Mouse (Mus musculus) monocyte, adult 5-6 weeks (primary cell): ENCODE data around the gene Ankrd13b. TPM values are rescaled to one million over a fixed set of nuclear protein-coding genes. Genes with fewer than 3 reads are reported as not detected.

Experiments
- ATAC-seq: fragments of 153-309, 156-312 bp; replicated peaks from 2 replicates; pipeline ENCODE4 v1.8.0; 2017; ENCODE audit warnings: mild to moderate bottlenecking; ENCODE audit not compliant: low TSS enrichment, insufficient number of reproducible peaks, severe bottlenecking, poor library complexity, low FRiP score
- total RNA-seq: library from RNA; stranded (forward); fragments of 200-1000, 200-491, 200-594 nt; gene quantifications from 3 replicates; pipeline ENCODE4 v1.2.3, GENCODE M21; 2017

Ankrd13b gene
- total RNA-seq, 1 experiment from 2014 or later, result not detected

DNA sequence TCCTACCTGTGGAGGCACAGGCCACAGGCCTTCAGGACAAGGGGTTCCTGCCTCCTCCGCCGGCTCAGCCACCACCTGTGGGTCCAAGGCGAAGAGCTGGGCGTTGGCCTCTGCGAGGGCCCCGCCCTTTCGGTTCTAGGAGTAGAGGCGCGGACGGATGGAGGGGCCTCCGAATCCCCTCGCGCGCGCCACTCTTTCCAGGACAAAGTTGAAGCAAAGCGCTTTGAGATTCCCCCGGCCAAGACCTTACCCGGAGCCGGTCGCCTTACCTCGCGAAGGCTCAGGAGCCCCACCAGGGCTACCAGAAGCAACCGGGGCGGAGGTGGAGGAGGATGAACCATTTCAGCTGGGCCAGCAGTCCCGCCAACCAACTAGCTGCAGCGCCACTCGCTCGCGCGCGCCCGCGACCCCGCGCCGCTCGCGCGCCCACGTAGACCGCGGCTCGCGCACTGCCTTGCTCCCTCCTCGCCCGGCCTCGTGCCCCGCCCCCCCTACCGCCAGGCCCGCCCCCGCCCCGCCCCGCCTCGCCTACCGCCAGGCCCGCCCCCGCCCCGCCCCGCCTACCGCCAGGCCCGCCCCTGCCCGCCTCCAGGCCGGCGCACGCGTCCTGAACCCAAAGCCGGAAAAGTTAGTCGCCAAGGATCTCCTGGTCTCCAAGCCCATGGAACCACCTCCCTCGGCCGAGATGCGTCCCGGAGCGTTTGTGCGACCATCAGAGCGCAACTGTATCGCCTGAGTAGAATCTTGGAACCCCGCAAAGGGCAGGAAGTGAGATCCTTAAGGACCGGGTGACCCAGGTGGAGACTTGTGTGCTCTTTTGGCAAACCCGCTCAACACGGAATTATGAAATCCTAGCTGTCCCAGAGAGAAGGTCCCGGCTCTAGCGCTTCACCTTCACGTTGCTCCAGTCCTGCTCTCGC lies 23.7 kb upstream of the Ankrd13b start:
- peak; percentile 32 for ATAC-seq

DNA sequence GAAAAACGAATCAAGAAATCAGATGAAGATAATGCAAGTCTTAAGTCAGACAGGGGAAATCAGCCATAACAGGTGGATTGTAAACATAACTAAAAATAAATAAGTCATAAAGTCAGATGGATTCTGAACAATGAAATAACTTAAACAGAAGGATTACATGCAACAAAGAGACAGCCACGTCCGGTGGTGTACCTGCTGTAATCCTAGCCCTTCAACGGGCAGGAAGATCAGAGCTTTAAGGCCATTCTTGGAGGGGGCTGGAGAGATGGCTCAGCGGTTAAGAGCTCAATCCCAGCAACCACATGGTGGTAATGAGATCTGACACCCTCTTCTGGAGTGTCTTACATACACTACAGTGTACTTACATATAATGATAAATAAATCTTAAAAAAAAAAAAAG lies 21.9 kb upstream of the Ankrd13b start:
- ATAC-seq, result no peak

DNA sequence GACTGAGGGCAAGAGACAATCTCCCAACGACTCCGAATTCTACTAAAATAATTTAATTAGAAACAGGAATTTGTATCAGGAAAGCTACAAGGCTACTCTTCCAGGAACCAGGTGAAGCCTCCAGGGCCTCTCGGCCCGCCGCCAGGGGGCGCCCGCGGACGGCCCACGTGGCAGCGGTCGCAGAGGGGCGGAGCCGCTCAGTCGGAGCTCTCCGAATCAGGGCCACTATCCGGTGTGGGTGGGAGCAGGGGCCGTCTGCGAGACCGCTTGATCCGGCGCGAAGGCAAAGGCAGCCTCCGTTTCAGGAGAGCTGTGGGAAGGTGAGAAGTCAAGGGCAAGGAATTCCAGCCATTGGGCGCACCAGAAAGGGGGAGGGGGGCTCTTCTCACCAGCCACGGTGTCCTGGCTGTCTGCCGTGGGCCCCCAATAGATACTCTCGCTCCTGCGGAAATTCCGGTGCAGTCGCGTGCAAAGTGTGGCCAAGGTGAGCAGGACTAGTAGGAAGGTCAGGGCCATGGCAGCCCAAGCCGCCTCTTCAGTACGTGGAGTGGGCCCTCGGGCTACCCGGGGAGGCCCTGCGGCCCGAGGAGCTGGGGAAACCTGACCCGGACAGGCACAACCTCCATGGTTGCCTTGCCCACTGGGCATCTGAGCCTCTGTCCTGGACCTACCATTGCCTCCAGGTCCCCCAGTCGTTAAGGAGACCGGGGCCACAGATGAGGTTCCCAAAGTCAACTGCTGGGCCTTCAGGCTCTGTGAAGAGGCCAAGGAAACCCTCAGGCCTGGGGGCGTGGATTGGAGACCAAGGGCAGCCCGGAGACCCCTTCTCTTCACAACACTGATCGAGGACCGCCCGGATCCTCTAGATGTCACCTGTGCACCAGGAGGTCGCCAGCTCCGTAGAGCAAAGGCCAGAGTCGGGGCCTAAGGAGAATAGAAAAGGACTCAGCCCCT lies 18.9 kb upstream of the Ankrd13b start:
- peak; percentile 38 for ATAC-seq

DNA sequence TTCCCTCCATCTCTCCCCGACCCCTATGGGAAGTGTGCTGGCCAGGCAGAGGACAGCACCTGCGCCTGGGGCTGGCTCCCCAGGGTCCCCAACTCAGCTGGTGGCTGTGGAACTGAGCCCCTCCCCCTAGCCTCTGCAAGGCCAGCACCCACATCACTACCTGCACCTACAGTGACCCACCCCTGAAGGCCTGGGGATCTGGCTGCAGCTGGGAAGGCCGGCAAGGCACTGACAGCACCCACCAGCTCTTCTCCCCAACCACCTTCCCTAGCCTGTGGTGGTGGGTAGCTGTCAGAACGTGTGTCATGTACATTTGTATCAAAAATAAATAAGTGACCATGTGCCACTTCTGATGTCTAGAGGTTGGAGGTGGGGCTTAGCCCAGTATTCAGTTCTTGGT lies 17.9 kb upstream of the Ankrd13b start:
- no peak for ATAC-seq

DNA sequence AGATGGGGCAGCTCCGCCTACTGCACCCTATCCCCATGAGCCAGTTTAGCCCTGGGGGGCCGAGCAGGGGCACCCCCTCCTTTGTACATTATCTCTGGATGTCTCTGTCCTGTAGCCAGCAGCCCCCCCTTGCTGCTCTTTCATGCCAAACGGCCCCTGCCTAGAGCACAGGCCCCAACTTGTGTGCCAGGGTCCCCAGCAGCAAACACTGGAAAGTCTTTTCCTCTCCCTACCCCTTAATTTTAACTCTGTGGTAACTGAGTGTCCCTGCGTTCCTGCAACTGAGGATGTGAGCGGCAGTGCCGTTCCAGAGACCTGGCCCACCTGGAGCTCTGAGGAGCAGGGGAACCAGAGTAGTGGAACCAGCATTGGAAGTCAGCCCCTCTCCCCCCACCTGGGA lies 17.5 kb upstream of the Ankrd13b start:
- no peak for ATAC-seq

DNA sequence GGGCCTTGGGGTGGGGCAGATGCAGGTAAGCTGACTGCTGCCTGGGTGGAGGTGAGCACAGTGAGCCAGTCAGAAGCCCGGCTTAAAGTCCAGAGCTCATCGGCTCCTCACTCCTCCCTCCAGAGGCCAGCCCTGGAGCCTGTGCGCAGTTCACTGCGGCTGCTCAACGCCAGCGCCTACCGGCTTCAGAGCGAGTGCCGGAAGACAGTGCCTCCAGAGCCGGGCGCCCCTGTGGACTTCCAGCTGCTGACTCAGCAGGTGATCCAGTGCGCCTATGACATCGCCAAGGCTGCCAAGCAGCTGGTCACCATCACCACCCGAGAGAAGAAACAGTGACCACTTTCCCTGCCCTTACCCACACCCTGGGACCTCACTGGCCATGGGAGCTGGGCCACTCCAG lies 16.8 kb upstream of the Ankrd13b start:
- ATAC-seq, result no peak

DNA sequence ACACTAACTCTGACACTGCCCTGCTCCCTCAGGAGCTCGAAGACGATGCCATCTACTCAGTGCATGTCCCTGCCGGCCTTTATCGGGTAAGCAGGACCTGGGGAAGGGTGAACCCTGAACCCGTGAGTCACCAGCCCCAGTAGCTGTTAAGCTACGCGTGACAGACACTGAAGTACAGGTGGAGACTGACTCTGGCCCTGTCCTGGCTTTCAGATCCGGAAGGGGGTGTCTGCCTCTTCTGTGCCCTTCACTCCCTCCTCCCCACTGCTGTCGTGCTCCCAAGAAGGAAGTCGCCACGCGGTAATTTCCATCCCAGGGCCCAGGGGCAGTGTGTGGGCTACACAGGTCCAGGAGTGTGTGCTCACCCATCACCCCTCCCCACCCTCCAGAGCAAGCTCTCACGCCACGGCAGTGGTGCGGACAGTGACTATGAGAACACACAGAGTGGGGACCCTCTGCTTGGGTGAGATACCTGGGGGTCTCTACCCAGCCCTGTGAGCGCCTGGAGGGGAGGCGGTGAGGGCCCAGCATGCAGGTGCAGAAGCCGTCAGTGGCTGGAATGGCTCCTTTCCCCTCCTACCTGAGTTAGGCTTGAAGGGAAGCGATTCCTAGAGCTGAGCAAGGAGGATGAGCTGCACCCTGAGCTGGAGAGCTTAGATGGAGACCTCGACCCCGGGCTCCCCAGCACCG lies 16.0 kb upstream of the Ankrd13b start:
- no peak for ATAC-seq

DNA sequence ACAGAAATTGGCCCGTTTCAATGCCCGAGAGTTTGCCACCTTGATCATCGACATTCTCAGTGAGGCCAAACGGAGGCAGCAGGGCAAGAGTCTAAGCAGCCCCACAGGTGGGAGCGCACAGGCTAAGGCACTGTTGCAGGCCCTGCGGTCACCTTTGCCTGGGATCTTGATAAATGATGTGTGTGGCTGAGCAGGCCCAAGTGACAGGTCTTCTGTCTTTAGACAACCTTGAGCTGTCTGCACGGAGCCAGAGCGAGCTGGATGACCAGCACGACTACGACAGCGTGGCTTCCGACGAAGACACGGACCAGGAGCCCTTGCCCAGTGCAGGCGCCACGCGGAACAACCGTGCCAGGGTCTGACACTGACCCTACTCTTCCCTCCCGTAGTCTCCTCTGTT lies 14.9 kb upstream of the Ankrd13b start:
- no peak for ATAC-seq

DNA sequence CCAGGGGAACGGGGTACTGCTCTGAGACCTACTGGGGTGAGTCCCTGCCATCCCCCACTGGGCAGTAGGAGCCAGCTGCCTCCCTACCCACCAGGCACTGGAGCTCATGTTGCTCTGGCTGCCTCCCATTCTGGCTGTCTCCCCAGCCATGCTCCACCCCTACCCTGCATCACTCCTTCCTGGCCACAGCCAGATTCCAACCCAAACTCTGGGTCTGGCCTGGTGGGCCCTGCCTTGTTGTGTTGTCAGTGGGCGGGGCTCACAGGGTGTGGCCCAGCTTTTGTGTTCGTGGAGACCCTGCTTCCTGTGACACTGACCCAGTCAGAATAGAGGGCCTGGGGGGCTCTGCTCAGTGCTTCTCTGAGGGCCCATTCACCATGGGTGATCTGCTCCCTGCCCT lies 14.0 kb upstream of the Ankrd13b start:
- ATAC-seq, result no peak

DNA sequence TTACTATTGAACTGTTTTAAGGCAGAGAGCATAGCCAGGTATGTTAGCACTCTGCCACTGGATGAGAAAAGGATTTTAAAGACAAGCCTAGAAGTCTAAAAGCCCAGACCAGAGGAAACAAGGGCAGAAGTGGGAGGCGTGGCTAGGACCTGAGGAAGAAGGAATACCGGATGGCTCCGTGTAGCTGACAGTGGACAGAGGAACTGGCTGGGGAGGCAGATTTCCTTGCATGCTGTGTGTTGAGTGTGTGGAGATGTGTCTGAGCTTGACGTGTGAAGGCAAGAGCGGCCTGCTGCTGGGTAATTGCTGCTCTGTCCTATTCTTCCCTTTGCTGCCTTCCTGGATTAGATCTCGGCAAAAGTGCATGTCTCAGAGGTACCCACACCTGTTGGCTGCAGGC lies 13.0 kb upstream of the Ankrd13b start:
- no peak for ATAC-seq

DNA sequence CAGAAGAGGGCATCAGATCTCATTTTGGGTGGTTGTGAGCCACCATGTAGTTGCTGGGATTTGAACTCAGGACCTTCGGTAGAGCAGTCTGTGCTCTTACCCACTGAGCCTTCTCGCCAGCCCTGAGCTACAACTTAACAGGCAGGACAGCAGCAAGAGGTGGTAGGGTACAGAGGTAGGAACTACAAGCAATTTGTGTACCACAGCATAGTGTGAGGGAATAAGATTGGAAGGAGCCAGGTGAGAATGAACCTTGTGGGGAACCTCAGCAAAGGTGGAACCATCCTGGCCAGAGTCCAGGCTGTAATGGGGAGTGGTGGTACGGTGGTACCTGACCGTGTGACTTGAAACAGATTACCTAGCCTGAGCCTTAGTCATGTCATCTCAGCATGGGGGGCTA lies 12.5 kb upstream of the Ankrd13b start:
- no peak for ATAC-seq

DNA sequence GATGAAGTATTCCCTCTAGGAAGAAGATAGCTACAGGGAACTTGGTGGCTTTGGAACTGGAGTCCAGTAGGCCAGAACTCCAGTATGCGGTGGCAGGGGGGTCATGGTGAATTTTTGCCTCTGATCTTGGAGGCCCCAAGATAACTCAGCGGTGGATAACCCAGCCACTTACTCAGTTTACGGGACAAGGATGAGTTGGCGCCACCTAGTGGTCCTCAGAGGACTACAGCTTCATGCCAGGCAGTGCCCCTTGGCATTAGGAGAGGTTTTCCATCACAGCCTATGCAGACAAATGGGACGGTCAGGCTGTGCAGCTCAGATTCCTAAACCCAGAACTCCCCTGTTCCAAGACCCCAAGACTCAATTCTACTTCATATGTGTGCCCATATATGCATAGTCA lies 11.9 kb upstream of the Ankrd13b start:
- peak; percentile 42 for ATAC-seq

DNA sequence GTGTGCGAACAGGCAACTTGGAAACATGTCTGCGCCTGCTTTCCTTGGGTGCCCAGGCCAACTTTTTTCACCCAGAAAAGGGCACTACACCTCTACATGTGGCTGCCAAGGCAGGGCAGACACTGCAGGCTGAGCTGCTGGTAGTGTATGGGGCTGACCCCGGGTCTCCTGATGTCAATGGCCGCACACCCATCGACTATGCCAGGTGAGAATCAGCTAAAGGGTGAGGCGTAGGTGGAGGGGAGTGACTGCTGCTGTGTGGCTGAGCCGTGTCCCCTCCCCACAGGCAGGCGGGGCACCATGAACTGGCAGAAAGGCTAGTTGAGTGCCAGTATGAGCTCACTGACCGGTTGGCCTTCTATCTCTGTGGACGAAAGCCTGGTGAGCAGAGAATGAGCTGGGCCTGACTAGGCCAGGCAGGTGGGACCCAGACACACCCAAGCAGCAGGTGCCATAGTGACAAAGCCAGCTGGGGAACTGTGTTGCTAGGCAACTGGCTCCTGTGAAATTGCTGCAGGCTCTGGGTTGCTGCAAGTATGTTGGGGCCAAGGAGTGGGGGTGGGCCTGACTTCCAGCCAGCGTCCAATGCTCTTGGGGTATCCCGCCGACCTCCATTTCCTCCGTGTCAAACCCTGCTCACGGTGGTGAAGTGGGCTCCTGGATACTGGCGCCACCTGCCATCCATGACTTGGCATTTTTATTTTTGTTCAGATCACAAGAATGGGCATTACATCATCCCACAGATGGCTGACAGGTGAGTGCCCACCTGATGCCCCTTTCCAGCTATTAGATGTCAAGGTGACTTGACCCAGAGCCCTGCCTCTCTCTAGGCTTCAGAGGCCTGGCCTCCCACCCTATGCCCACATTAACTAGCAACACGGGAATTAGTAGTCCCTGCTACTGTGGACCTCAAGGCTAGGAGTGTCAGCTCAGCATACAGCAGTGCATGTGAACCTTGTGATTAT lies 11.2 kb upstream of the Ankrd13b start:
- ATAC-seq, result no peak

DNA sequence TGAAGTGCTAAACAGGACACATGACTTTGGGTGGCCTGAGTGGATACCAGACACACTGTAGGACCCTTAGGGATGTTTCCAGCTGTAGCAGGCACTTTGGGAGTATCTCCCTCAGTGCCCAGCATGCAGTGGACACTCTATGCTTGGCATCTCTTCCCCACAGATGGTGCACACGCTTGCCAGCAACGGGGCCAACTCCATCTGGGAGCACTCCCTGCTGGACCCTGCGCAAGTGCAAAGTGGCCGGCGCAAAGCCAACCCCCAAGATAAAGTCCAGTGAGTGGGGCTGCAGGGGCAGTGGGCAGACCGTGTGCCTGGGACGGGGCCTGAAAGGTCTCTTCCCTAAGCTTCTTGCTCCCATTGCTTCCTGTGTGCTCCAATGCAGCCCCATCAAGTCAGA lies 9.9 kb upstream of the Ankrd13b start:
- ATAC-seq, result no peak

DNA sequence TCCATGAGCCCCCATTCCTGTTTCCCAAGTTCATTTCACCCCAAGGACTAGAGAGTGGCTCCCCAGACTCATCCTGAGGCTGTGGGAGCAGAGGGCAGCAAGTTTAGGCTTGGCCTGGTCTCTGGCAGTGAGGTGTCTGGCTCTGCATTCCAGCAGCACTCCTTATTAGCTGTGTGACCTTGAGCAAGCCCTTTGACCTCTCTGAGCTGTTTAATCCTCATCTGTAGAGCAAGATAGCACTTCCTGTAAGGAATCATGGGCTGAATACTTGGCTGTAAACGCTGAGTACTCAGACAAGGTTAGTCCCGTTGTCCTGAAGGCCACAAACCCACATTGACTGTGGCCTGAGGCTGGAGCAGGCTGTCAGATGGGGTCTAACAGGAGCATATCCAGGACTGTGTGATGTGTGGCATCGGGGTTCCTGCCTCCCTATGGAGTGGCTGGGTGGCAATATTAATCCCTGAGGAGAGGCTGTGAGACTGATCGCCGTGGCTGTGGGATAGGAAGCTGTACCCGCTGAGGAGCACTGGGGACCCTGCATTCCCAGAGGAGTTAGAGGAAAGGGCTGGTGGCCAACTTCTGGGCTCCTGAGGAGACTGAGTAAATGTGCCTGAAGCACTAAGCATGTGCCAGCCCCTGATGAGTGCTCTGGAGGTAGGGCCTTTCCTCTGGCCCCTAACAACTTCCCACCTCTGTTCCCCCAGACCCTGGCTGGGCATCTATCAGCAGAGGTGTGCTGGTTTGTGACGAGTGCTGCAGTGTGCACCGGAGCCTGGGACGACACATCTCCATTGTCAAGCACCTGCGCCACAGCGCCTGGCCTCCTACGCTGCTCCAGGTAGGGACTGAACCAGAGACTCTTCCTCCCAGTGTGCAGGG lies 9.0 kb upstream of the Ankrd13b start:
- no peak for ATAC-seq

DNA sequence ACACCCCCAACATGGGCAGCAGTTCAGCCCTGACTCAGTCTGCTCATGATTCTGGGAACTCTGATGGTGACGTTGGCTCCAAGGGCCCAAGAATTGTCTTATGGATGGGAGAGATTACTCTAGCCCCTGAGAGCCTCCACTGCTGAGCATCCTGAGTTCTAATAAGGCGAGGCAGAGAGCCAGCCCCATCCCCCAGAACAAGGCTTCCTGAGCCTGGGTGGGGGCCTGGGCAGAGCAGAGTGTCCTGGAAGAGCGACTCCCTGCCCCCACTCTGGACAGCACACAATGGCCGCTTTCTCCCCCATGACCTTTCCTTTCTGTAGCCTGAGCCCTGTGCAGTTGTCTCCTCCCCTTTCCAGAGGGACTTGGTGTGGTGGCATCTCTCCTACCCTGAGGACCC lies 8.4 kb upstream of the Ankrd13b start:
- no peak for ATAC-seq

DNA sequence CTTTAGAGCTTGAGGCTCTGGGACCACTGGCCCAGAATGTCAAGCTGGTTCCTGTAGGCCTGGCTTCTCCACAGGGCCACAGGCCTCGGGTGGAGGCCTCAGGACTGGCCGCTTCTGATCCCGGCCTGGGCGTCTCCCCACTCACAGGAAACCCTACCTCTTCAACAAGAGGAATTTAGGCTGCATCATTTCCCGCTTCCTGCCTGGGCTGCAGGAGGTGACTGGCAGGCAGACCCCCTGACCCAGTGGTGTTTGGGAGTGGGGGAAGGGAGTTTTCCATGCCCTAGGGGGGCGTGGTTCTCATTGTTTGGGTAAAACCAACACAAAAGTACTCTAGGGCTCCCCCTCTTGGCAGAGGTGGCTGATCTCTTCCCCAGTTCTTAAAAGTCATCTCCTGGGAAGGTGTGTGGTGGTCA lies 7.9 kb upstream of the Ankrd13b start:
- no peak for ATAC-seq
